Mouse (Mus musculus) forebrain, embryonic 15.5 days (tissue): ENCODE measurements around the gene Isl2. TPM values are rescaled to one million over a fixed set of nuclear protein-coding genes. Genes with fewer than 3 reads are reported as not detected.

ENCODE experiments used
- ATAC-seq: fragments of 200-750 bp; cut with Nextera tagmentation; replicated peaks from 2 replicates; pipeline ENCODE4 v1.8.0; 2017; ENCODE audit warnings: mild to moderate bottlenecking, moderate TSS enrichment, moderate library complexity
- H3K27ac ChIP-seq: fragments of 300-500 bp; sonication (generic); replicated peaks from 2 replicates; pipeline ENCODE4 v1.5.1; 2015; ENCODE audit warnings: mild to moderate bottlenecking, inconsistent platforms
- H3K27me3 ChIP-seq: fragments of 300-500 bp; sonication (generic); 2 replicates; pipeline ENCODE4 v1.6.1; 2015; ENCODE audit warnings: inconsistent platforms
- H3K36me3 ChIP-seq: fragments of 300-500 bp; sonication (generic); 2 replicates; pipeline ENCODE4 v1.6.1; 2015; ENCODE audit warnings: mild to moderate bottlenecking, inconsistent platforms
- H3K4me1 ChIP-seq: fragments of 300-500 bp; sonication (generic); 2 replicates; pipeline ENCODE4 v1.6.1; 2015; ENCODE audit warnings: inconsistent platforms
- H3K4me2 ChIP-seq: fragments of 300-500 bp; sonication (generic); replicated peaks from 2 replicates; pipeline ENCODE4 v1.6.1; 2015; ENCODE audit warnings: mild to moderate bottlenecking, inconsistent platforms
- H3K4me3 ChIP-seq: fragments of 300-500 bp; sonication (generic); 2 replicates; pipeline ENCODE4 v1.5.1; 2015; ENCODE audit warnings: mild to moderate bottlenecking, inconsistent platforms
- H3K9ac ChIP-seq: fragments of 300-500 bp; sonication (generic); replicated peaks from 2 replicates; pipeline ENCODE4 v1.6.1; 2015; ENCODE audit warnings: mild to moderate bottlenecking, inconsistent platforms
- H3K9me3 ChIP-seq: fragments of 300-500 bp; sonication (generic); 2 replicates; pipeline ENCODE4 v1.6.1; 2016; ENCODE audit warnings: inconsistent platforms
- WGBS: fragments of 180-500 bp; shearing (Covaris S2); methylation state at CpG from one replicate; pipeline ENCODE4 v1.1.7; 2015; ENCODE audit warnings: mixed read lengths; 5-methylcytosine and 5-hydroxymethylcytosine counted together
- polyA plus RNA-seq: library from polyadenylated mRNA; unstranded; fragments of >200 nt; fragmentation: Nextera tagmentation; extraction: Ambion mirVana; gene quantifications from 2 replicates; pipeline ENCODE4 v1.2.1, GENCODE M21; 2015

Isl2 gene
- polyA plus RNA-seq, 1 experiment from 2014 or later, result 0.33 TPM

GRCm38 (mm10) chr9:55554986-55555385, 16.5 kb downstream of the Isl2 start:
- no peaks in the 10 kb centered on the region for H3K9me3 ChIP-seq
- H3K4me1 ChIP-seq, result no peaks in the 10 kb centered on the region
- 80% methylated on average over 1 of the region's 1 CpGs for WGBS
- no peak overlapping the region for H3K9ac ChIP-seq
- peaks cover 7% of the 10 kb centered on the region for H3K27me3 ChIP-seq
- no peak overlapping the region for H3K4me3 ChIP-seq
- no peak overlapping the region for H3K4me2 ChIP-seq
- H3K27ac ChIP-seq, result no peak overlapping the region
- H3K36me3 ChIP-seq, result no peaks in the 10 kb centered on the region
- ATAC-seq, result no peak

DNA sequence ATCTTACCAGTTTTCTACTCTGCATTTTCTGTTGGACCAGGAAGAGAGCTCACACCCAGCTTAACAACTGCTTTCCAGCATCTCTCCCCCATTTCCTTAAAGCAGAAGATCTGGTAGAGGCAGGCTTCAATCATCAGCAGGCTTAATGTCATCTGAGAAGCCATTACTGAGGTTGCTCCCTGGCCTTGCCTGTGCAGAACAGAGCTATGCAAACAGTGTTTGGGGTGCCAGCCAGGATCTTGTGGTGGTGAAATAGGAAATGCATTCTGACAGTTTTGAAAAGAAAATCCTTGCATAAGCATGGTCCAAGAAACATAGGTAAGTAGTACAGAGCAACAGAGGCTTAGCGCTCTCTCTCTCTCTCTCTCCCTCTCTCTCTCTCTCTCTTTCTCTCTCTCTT, 22.5 kb downstream of the Isl2 start:
- Histone ChIP-seq H3K4me2 (no peak overlapping the region), H3K36me3 (no peaks in the 10 kb centered on the region), H3K4me3 (no peak overlapping the region), H3K9me3 (no peaks in the 10 kb centered on the region), H3K27ac (no peak overlapping the region), H3K9ac (no peak overlapping the region), H3K27me3 (no peaks in the 10 kb centered on the region), H3K4me1 (no peaks in the 10 kb centered on the region)
- 94% methylated on average over 1 of the region's 1 CpGs for WGBS
- no peak for ATAC-seq

DNA sequence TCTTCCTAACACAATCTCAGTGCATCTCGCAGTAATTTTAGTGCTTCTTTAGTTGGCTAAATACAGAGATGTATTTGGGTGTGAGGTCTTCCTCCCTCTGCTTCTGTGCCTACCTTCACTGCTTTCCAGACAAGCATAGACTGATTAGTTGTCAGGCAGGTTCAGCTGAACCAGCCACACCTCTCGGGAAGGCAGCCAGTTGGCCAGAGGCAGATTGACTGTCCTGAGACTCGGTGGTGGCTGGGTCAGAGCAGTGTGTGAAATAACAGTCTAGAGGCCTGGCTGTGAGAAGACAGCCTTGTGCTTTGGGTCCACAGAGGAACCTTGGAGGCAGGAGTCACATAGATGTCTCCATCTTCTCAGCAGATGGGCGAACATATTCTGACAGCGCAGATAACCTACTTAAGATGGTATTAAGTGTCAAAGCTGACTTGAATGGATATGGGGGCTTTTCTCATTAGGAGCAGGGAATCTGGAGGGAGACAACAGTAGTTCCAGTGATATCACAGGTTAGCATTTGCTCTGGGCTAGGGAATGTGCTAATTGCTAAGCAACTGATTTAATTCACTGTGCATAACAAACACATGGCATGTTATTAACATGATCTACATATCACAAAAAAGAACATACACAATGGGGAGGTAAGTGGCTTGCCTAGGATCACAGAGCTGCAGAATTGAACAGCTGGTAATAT, 30.1 kb downstream of the Isl2 start:
- H3K9me3 ChIP-seq, result no peaks in the 10 kb centered on the region
- no peaks in the 10 kb centered on the region for H3K27me3 ChIP-seq
- no peaks in the 10 kb centered on the region for H3K36me3 ChIP-seq
- no peak overlapping the region for H3K4me3 ChIP-seq
- no peaks in the 10 kb centered on the region for H3K4me1 ChIP-seq
- 64% methylated on average over 5 of the region's 5 CpGs for WGBS
- no peak overlapping the region for H3K9ac ChIP-seq
- ATAC-seq, result peak; percentile 35; the same call in 1 of the 2 replicates
- H3K4me2 ChIP-seq, result no peak overlapping the region
- H3K27ac ChIP-seq, result no peak overlapping the region

DNA sequence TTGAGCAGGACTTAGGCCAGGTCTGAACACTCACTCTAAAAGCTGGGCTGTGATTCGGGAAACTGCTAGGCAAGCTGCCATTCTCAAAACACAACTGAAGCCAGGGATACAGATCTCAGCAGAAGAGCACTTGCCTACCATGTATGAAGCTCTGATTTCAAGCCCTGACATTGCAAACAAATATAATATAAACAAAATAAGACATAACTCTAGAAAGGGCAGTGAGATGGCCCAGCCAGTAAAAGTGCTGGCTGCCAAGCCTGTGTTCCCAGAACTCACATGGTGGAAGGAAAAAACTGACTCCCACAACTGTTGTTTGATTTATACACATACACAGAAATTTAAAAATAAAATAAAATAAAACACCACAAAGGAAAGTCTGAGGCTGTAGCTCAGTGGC, 32.6 kb downstream of the Isl2 start:
- Histone ChIP-seq H3K4me1 (0 out of 2 replicates have a peak, but pooled peaks cover 1% of the 10 kb centered on the region), H3K27ac (no peak overlapping the region), H3K27me3 (no peaks in the 10 kb centered on the region), H3K9me3 (no peaks in the 10 kb centered on the region), H3K36me3 (no peaks in the 10 kb centered on the region), H3K9ac (no peak overlapping the region), H3K4me3 (no peak overlapping the region), H3K4me2 (no peak overlapping the region)
- WGBS, result 81% methylated on average over 1 of the region's 1 CpGs
- no peak for ATAC-seq

- WGBS, result 78% methylated on average over 1 of the region's 1 CpGs
- H3K4me3 ChIP-seq, result no peak overlapping the region
- no peaks in the 10 kb centered on the region for H3K27me3 ChIP-seq
- no peak overlapping the region for H3K4me2 ChIP-seq
- no peaks in the 10 kb centered on the region for H3K9me3 ChIP-seq
- no peak for ATAC-seq
- 0 out of 2 replicates have a peak, but pooled peaks cover 3% of the 10 kb centered on the region for H3K4me1 ChIP-seq
- no peaks in the 10 kb centered on the region for H3K36me3 ChIP-seq
- no peak overlapping the region for H3K9ac ChIP-seq
- H3K27ac ChIP-seq, result no peak overlapping the region
Measured at GRCm38 (mm10) chr9:55576571-55576970, 38.1 kb downstream of the Isl2 start.

DNA sequence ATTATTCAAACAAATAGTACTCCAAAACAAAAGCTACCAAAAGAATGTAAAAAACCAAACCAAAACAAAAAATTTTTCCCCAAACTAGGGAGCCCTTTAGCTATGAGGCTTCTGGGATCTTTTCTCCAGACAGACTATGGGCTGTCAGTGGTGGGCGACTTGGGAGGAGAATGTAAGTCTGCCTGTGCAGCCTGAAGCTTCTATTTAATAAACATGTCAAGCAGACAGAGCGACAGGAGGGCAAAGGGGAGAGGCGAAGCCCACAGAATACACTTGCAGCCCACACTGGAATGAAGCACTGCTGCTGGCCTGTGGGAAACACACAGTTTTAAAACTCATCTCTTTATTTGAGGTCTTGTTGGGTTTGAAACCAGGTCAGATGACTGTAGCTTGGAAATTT, 42.9 kb downstream of the Isl2 start:
- no peak overlapping the region for H3K4me3 ChIP-seq
- H3K9ac ChIP-seq, result no peak overlapping the region
- no peak overlapping the region for H3K27ac ChIP-seq
- H3K9me3 ChIP-seq, result no peaks in the 10 kb centered on the region
- H3K4me2 ChIP-seq, result no peak overlapping the region
- H3K4me1 ChIP-seq, result no peaks in the 10 kb centered on the region
- no peaks in the 10 kb centered on the region; the same call in 1 of the 2 replicates for H3K36me3 ChIP-seq
- no peaks in the 10 kb centered on the region for H3K27me3 ChIP-seq
- 50% methylated on average over 3 of the region's 3 CpGs for WGBS
- ATAC-seq, result no peak

DNA sequence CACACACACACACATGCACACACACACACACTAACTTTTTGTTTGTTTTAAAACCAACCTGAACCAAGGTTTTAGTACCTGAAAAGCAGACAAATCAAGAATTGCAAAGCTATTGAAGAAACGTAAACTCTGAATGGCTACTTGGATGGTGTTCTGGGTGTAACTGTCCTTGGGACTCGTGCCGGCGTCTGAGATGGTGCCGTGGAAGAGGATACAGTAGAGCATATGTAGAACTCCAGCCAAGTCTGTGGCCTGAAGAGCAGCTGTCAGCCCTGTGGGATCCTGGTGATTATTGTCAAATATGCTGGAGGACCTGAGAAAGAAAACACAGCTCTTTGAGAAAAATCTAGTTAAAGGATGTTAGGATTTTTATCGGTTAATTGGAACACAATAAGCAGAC, 47.7 kb downstream of the Isl2 start:
- WGBS, result 93% methylated on average over 6 of the region's 6 CpGs
- no peak overlapping the region for H3K4me2 ChIP-seq
- H3K27ac ChIP-seq, result no peak overlapping the region
- H3K9ac ChIP-seq, result no peak overlapping the region
- H3K27me3 ChIP-seq, result no peaks in the 10 kb centered on the region
- ATAC-seq, result no peak
- no peaks in the 10 kb centered on the region for H3K4me1 ChIP-seq
- no peaks in the 10 kb centered on the region for H3K9me3 ChIP-seq
- H3K36me3 ChIP-seq, result no peaks in the 10 kb centered on the region; the same call in 1 of the 2 replicates
- no peak overlapping the region for H3K4me3 ChIP-seq

Other genes with a start within 250 kb of the Isl2 start
- 1.6 and 1.8 TPM in 2 replicates for gene Nrg4, start 211.8 kb upstream of the Isl2 start, polyA plus RNA-seq
- gene Tmem266, start 211.8 kb upstream of the Isl2 start, polyA plus RNA-seq, result 1.4 and 1.7 TPM in 2 replicates
- gene Etfa, start 26.4 kb upstream of the Isl2 start, polyA plus RNA-seq, result 96.2 and 97.4 TPM in 2 replicates